ENCODE assay signal across 22 mouse cellular contexts in genomic region chr2:160630872-160631597, GRCm38 (mm10). TPM values are rescaled to one million over a fixed set of nuclear protein-coding genes. Genes with fewer than 3 reads are reported as not detected.
DNase-seq lines count a peak whose midpoint lies in the region; ATAC-seq and TF ChIP-seq lines count a peak whose summit lies in the region.
"Had no signal": no experiment of that assay in that cellular context is flagged by ENCODE, and none has a peak within 500 bp of the region (broad histone marks: within the 10 kb centered on the region; RNA-seq: fewer than 3 reads in every experiment).

No protein-coding gene starts in this region.

- ATAC-seq in intestine, postnatal 0 days, result peak; percentile 33; the same call in 1 of the 2 replicates
- no peak for ATAC-seq in intestine, embryonic 15.5 days
- peak; percentile 53; the same call in 1 of the 2 replicates for ATAC-seq in liver, embryonic 12.5 days
- ATAC-seq: hindbrain, postnatal 0 days; Patski had no signal

- no peak for TF ChIP-seq CTCF in intestine, postnatal 0 days (IDR thresholded peaks at IDR 0.05; ENCODE audit: low read depth)

- DNase-seq in urinary bladder, adult 18-20 months (ENCODE audit: low spot score in 2 of 2), result peak; percentile 13 to 45
- DNase-seq in urinary bladder, postnatal 25 days (ENCODE audit: low spot score), result no peak
- DNase-seq in kidney, postnatal 10 days, result no peak
- no peak for DNase-seq in frontal cortex, postnatal 14 days (ENCODE audit: low spot score in 2 of 2)
- DNase-seq: B cell, adult 2 months; cerebellum, adult 11 months; cerebellum, adult 9-11 months; gastrocnemius, postnatal 36 days; kidney, adult 11 months had no signal

- no peak overlapping the region for H3K27ac ChIP-seq in intestine, postnatal 0 days (ENCODE audit: low read depth, low read length)
- no peak overlapping the region for H3K27ac ChIP-seq in intestine, embryonic 15.5 days
- peak overlapping the region; percentile 36; the same call in 1 of the 2 replicates for H3K27ac ChIP-seq in liver, embryonic 12.5 days
- H3K27ac ChIP-seq: forebrain, embryonic 12.5 days; hindbrain, postnatal 0 days; kidney, postnatal 0 days; limb, embryonic 13.5 days; lung, embryonic 15.5 days; midbrain, embryonic 10.5 days; neural tube, embryonic 15.5 days had no signal

- H3K9me3 ChIP-seq in intestine, postnatal 0 days (ENCODE audit: control insufficient read depth), result no peaks in the 10 kb centered on the region
- no peaks in the 10 kb centered on the region for H3K9me3 ChIP-seq in intestine, embryonic 15.5 days
- H3K9me3 ChIP-seq in liver, embryonic 12.5 days (replicated peaks), result no peaks in the 10 kb centered on the region
- H3K9me3 ChIP-seq: forebrain, embryonic 12.5 days; G1E; limb, embryonic 13.5 days; lung, embryonic 15.5 days; neural tube, embryonic 15.5 days had no signal

- 80% methylated on average over 9 of the region's 9 CpGs for WGBS in intestine, postnatal 0 days
- 83% methylated on average over 9 of the region's 9 CpGs for WGBS in intestine, embryonic 15.5 days
- 82% methylated on average over 9 of the region's 9 CpGs for WGBS in liver, embryonic 12.5 days (ENCODE audit: insufficient replicate concordance)

- no peaks in the 10 kb centered on the region for H3K27me3 ChIP-seq in intestine, postnatal 0 days (replicated peaks; ENCODE audit: control insufficient read depth, insufficient read depth, low read length)
- H3K27me3 ChIP-seq in intestine, embryonic 15.5 days (replicated peaks), result no peaks in the 10 kb centered on the region
- peaks cover 6% of the 10 kb centered on the region; the same call in 1 of the 2 replicates for H3K27me3 ChIP-seq in liver, embryonic 12.5 days (replicated peaks)
- H3K27me3 ChIP-seq: CH12.LX; forebrain, embryonic 12.5 days; limb, embryonic 13.5 days; lung, embryonic 15.5 days; neural tube, embryonic 15.5 days; Patski had no signal

- H3K36me3 ChIP-seq in intestine, postnatal 0 days (ENCODE audit: control insufficient read depth, insufficient read depth), result no peaks in the 10 kb centered on the region
- no peaks in the 10 kb centered on the region for H3K36me3 ChIP-seq in intestine, embryonic 15.5 days
- no peaks in the 10 kb centered on the region for H3K36me3 ChIP-seq in liver, embryonic 12.5 days
- H3K36me3 ChIP-seq: forebrain, embryonic 12.5 days; G1E; limb, embryonic 13.5 days; lung, embryonic 15.5 days; midbrain, embryonic 10.5 days; neural tube, embryonic 15.5 days had no signal

- no peaks in the 10 kb centered on the region for H3K4me1 ChIP-seq in intestine, postnatal 0 days (replicated peaks; ENCODE audit: control insufficient read depth, insufficient read depth, low read length)
- no peaks in the 10 kb centered on the region for H3K4me1 ChIP-seq in intestine, embryonic 15.5 days (replicated peaks)
- peaks cover 34% of the 10 kb centered on the region for H3K4me1 ChIP-seq in liver, embryonic 12.5 days
- H3K4me1 ChIP-seq: forebrain, embryonic 12.5 days; limb, embryonic 13.5 days; lung, embryonic 15.5 days; midbrain, embryonic 10.5 days; neural tube, embryonic 15.5 days had no signal

- no peak overlapping the region for H3K9ac ChIP-seq in intestine, postnatal 0 days (ENCODE audit: low read depth, low read length)
- H3K9ac ChIP-seq in intestine, embryonic 15.5 days, result no peak overlapping the region
- no peak overlapping the region for H3K9ac ChIP-seq in liver, embryonic 12.5 days
- H3K9ac ChIP-seq: forebrain, embryonic 12.5 days; limb, embryonic 13.5 days; lung, embryonic 15.5 days; neural tube, embryonic 15.5 days had no signal

- H3K4me2 ChIP-seq in intestine, postnatal 0 days (replicated peaks; ENCODE audit: low read depth), result no peak overlapping the region
- no peak overlapping the region for H3K4me2 ChIP-seq in intestine, embryonic 15.5 days (replicated peaks)
- H3K4me2 ChIP-seq in liver, embryonic 12.5 days, result no peak overlapping the region
- H3K4me2 ChIP-seq: forebrain, embryonic 12.5 days; limb, embryonic 13.5 days; lung, embryonic 15.5 days; neural tube, embryonic 15.5 days had no signal

- no peak overlapping the region for H3K4me3 ChIP-seq in intestine, postnatal 0 days (ENCODE audit: low read depth, low read length)
- H3K4me3 ChIP-seq in intestine, embryonic 15.5 days (replicated peaks), result no peak overlapping the region
- H3K4me3 ChIP-seq in liver, embryonic 12.5 days, result no peak overlapping the region
- H3K4me3 ChIP-seq: forebrain, embryonic 12.5 days; limb, embryonic 13.5 days; lung, embryonic 15.5 days; midbrain, embryonic 10.5 days; neural tube, embryonic 15.5 days had no signal

RNA-seq across cellular contexts. Expression of gene Top1, which starts 14.7 kb away (rescaled TPM):
- 32.7 and 39.2 TPM in 2 replicates for polyA plus RNA-seq in intestine, postnatal 0 days (2015; fragmentation: Nextera tagmentation; extraction: Ambion mirVana)
- polyA plus RNA-seq in intestine, embryonic 15.5 days (2015; fragmentation: Nextera tagmentation; extraction: Ambion mirVana), result 61.5 and 65.3 TPM in 2 replicates
- polyA plus RNA-seq in liver, embryonic 12.5 days (2016; fragmentation: Nextera tagmentation; extraction: Ambion mirVana), result 83.7 and 87.7 TPM in 2 replicates

Comparison
In these comparisons a context has a peak if more than half of its experiments do, and no peak if none do; other contexts are left out.
1. DNase-seq: peak in urinary bladder, adult 18-20 months (2 of 2); none in urinary bladder, postnatal 25 days (single experiment), kidney, postnatal 10 days (single experiment) and frontal cortex, postnatal 14 days (0 of 2).